Mouse (Mus musculus): ENCODE results near the gene Cyb561d1. TPM values are rescaled to one million over a fixed set of nuclear protein-coding genes. Genes with fewer than 3 reads are reported as not detected.
A peak's percentile ranks its signal among the peaks of the same experiment; 100 is the strongest.

The Cyb561d1 gene
- polyA plus RNA-seq, 1 experiment from 2014 or later = 1.8 TPM

GRCm38 (mm10) chr3:108165532-108166315 lies 35.3 kb downstream of the Cyb561d1 start:
- H3K36me3 ChIP-seq (ENCODE audit: control insufficient read depth, insufficient read depth, low read length) = no peaks in the 10 kb centered on the region
- WGBS = 60% methylated on average over 10 of the region's 10 CpGs
- peaks cover 6% of the 10 kb centered on the region; the same call in 1 of the 2 replicates for H3K27me3 ChIP-seq (ENCODE audit: control insufficient read depth, insufficient read depth, low read length)
- no peak overlapping the region for H3K27ac ChIP-seq (replicated peaks in 1 of 2; ENCODE audit: control insufficient read depth in 1 of 2, insufficient read depth in 1 of 2, low read depth in 2 of 2, low read length in 2 of 2)
- peaks cover 0 to 2% of the 10 kb centered on the region in 2 experiments; a peak in 1 of 4 replicates for H3K4me1 ChIP-seq (ENCODE audit: control insufficient read depth in 2 of 2, insufficient read depth in 2 of 2, low read length in 2 of 2)
- H3K4me3 ChIP-seq (ENCODE audit: control insufficient read depth in 1 of 2, insufficient read depth in 1 of 2, low read depth in 1 of 2, low read length in 2 of 2) = no peak overlapping the region
- no peaks in the 10 kb centered on the region for H3K9me3 ChIP-seq (ENCODE audit: control insufficient read depth, low read length)
- ATAC-seq (ENCODE audit: insufficient number of reproducible peaks, insufficient read depth, low FRiP score, low read depth) = no peak
- no peak overlapping the region for H3K4me2 ChIP-seq (ENCODE audit: low read length)
- H3K9ac ChIP-seq (ENCODE audit: low read length) = no peak overlapping the region

- WGBS = 22% methylated on average over 9 of the region's 9 CpGs
- peak overlapping the region; percentile 37; the same call in 1 of the 2 replicates for H3K4me2 ChIP-seq (ENCODE audit: low read length)
- H3K9me3 ChIP-seq (ENCODE audit: control insufficient read depth, low read length) = no peaks in the 10 kb centered on the region
- no peak overlapping the region for H3K27ac ChIP-seq (replicated peaks in 1 of 2; ENCODE audit: control insufficient read depth in 1 of 2, insufficient read depth in 1 of 2, low read depth in 2 of 2, low read length in 2 of 2)
- peak; percentile 40; the same call in 1 of the 2 replicates for ATAC-seq (ENCODE audit: insufficient number of reproducible peaks, insufficient read depth, low FRiP score, low read depth)
- H3K4me3 ChIP-seq (ENCODE audit: control insufficient read depth in 1 of 2, insufficient read depth in 1 of 2, low read depth in 1 of 2, low read length in 2 of 2) = no peak overlapping the region
- H3K4me1 ChIP-seq (ENCODE audit: control insufficient read depth in 2 of 2, insufficient read depth in 2 of 2, low read length in 2 of 2) = peaks cover 0 to 2% of the 10 kb centered on the region in 2 experiments; a peak in 1 of 4 replicates
- H3K27me3 ChIP-seq (ENCODE audit: control insufficient read depth, insufficient read depth, low read length) = peaks cover 6% of the 10 kb centered on the region; the same call in 1 of the 2 replicates
- H3K9ac ChIP-seq (ENCODE audit: low read length) = no peak overlapping the region
- H3K36me3 ChIP-seq (ENCODE audit: control insufficient read depth, insufficient read depth, low read length) = no peaks in the 10 kb centered on the region
Observed at GRCm38 (mm10) chr3:108164807-108165206, 36.2 kb downstream of the Cyb561d1 start.

- WGBS = 67% methylated on average over 5 of the region's 5 CpGs
- Histone ChIP-seq H3K4me2 (ENCODE audit: low read length) (no peak overlapping the region), H3K27me3 (ENCODE audit: control insufficient read depth, insufficient read depth, low read length) (peaks cover 6% of the 10 kb centered on the region; the same call in 1 of the 2 replicates), H3K9ac (ENCODE audit: low read length) (no peak overlapping the region), H3K9me3 (ENCODE audit: control insufficient read depth, low read length) (no peaks in the 10 kb centered on the region), H3K36me3 (ENCODE audit: control insufficient read depth, insufficient read depth, low read length) (no peaks in the 10 kb centered on the region), H3K4me1 (ENCODE audit: control insufficient read depth in 2 of 2, insufficient read depth in 2 of 2, low read length in 2 of 2) (peaks cover 5 to 9% of the 10 kb centered on the region in 2 experiments), H3K27ac (replicated peaks in 1 of 2; ENCODE audit: control insufficient read depth in 1 of 2, insufficient read depth in 1 of 2, low read depth in 2 of 2, low read length in 2 of 2) (no peak overlapping the region), H3K4me3 (ENCODE audit: control insufficient read depth in 1 of 2, insufficient read depth in 1 of 2, low read depth in 1 of 2, low read length in 2 of 2) (no peak overlapping the region)
- no peak for ATAC-seq (ENCODE audit: insufficient number of reproducible peaks, insufficient read depth, low FRiP score, low read depth)
Observed at GRCm38 (mm10) chr3:108164091-108164490, 36.9 kb downstream of the Cyb561d1 start.

GRCm38 (mm10) chr3:108158383-108159037 lies 42.5 kb downstream of the Cyb561d1 start:
- Histone ChIP-seq H3K4me1 (ENCODE audit: control insufficient read depth in 2 of 2, insufficient read depth in 2 of 2, low read length in 2 of 2) (peaks cover 15 to 19% of the 10 kb centered on the region in 2 experiments), H3K4me3 (ENCODE audit: control insufficient read depth in 1 of 2, insufficient read depth in 1 of 2, low read depth in 1 of 2, low read length in 2 of 2) (no peak overlapping the region), H3K9ac (ENCODE audit: low read length) (peak overlapping the region; percentile 34; the same call in 1 of the 2 replicates), H3K27me3 (ENCODE audit: control insufficient read depth, insufficient read depth, low read length) (no peaks in the 10 kb centered on the region), H3K9me3 (ENCODE audit: control insufficient read depth, low read length) (no peaks in the 10 kb centered on the region), H3K27ac (replicated peaks in 1 of 2; ENCODE audit: control insufficient read depth in 1 of 2, insufficient read depth in 1 of 2, low read depth in 2 of 2, low read length in 2 of 2) (peak overlapping the region; percentile 75 to 85), H3K4me2 (ENCODE audit: low read length) (peak overlapping the region; percentile 54), H3K36me3 (ENCODE audit: control insufficient read depth, insufficient read depth, low read length) (no peaks in the 10 kb centered on the region)
- 29% methylated on average over 9 of the region's 9 CpGs for WGBS
- peak; percentile 80 for ATAC-seq (ENCODE audit: insufficient number of reproducible peaks, insufficient read depth, low FRiP score, low read depth)

GRCm38 (mm10) chr3:108154656-108155055 lies 46.4 kb downstream of the Cyb561d1 start, which contains the start of gene Gpr61:
Gene Gpr61 (minus strand): TSS chr3:108154882.
- H3K9ac ChIP-seq (ENCODE audit: low read length) = no peak within 1 kb of the TSS
- WGBS = 33% methylated on average over 4 of the region's 4 CpGs

GRCm38 (mm10) chr3:108152290-108152689 lies 48.7 kb downstream of the Cyb561d1 start:
- no peak overlapping the region for H3K9ac ChIP-seq (ENCODE audit: low read length)
- no peak overlapping the region for H3K4me3 ChIP-seq (ENCODE audit: control insufficient read depth in 1 of 2, insufficient read depth in 1 of 2, low read depth in 1 of 2, low read length in 2 of 2)
- no peak overlapping the region for H3K27ac ChIP-seq (replicated peaks in 1 of 2; ENCODE audit: control insufficient read depth in 1 of 2, insufficient read depth in 1 of 2, low read depth in 2 of 2, low read length in 2 of 2)
- no peak overlapping the region for H3K4me2 ChIP-seq (ENCODE audit: low read length)
- H3K4me1 ChIP-seq (ENCODE audit: control insufficient read depth in 2 of 2, insufficient read depth in 2 of 2, low read length in 2 of 2) = peaks cover 0 to 2% of the 10 kb centered on the region in 2 experiments; a peak in 2 of 4 replicates
- ATAC-seq (ENCODE audit: insufficient number of reproducible peaks, insufficient read depth, low FRiP score, low read depth) = no peak
- no peaks in the 10 kb centered on the region for H3K9me3 ChIP-seq (ENCODE audit: control insufficient read depth, low read length)
- H3K27me3 ChIP-seq (ENCODE audit: control insufficient read depth, insufficient read depth, low read length) = no peaks in the 10 kb centered on the region
- no peaks in the 10 kb centered on the region for H3K36me3 ChIP-seq (ENCODE audit: control insufficient read depth, insufficient read depth, low read length)
- 90% methylated on average over 3 of the region's 3 CpGs for WGBS

More at GRCm38 (mm10) chr3:108154656-108155055, 46.4 kb downstream of the Cyb561d1 start, which contains the start of gene Gpr61:
- ATAC-seq (ENCODE audit: insufficient number of reproducible peaks, insufficient read depth, low FRiP score, low read depth) = no peak
- no peak within 1 kb of the TSS for H3K4me2 ChIP-seq (ENCODE audit: low read length)
- H3K36me3 ChIP-seq (ENCODE audit: control insufficient read depth, insufficient read depth, low read length) = no peaks in the 10 kb centered on the region
- H3K4me1 ChIP-seq (ENCODE audit: control insufficient read depth in 2 of 2, insufficient read depth in 2 of 2, low read length in 2 of 2) = peaks cover 15 to 19% of the 10 kb centered on the region in 2 experiments
- no peaks in the 10 kb centered on the region for H3K27me3 ChIP-seq (ENCODE audit: control insufficient read depth, insufficient read depth, low read length)
- no peaks in the 10 kb centered on the region for H3K9me3 ChIP-seq (ENCODE audit: control insufficient read depth, low read length)
- H3K4me3 ChIP-seq (ENCODE audit: control insufficient read depth in 1 of 2, insufficient read depth in 1 of 2, low read depth in 1 of 2, low read length in 2 of 2) = no peak within 1 kb of the TSS
- H3K27ac ChIP-seq (replicated peaks in 1 of 2; ENCODE audit: control insufficient read depth in 1 of 2, insufficient read depth in 1 of 2, low read depth in 2 of 2, low read length in 2 of 2) = no peak within 1 kb of the TSS

GRCm38 (mm10) chr3:108147386-108148235 lies 53.4 kb downstream of the Cyb561d1 start:
- peak; percentile 54; the same call in 1 of the 2 replicates for ATAC-seq (ENCODE audit: insufficient number of reproducible peaks, insufficient read depth, low FRiP score, low read depth)
- 0 out of 2 replicates have a peak overlapping the region, but pooled peaks have one; percentile 23 for H3K4me2 ChIP-seq (ENCODE audit: low read length)
- no peaks in the 10 kb centered on the region for H3K27me3 ChIP-seq (ENCODE audit: control insufficient read depth, insufficient read depth, low read length)
- no peak overlapping the region for H3K4me3 ChIP-seq (ENCODE audit: control insufficient read depth in 1 of 2, insufficient read depth in 1 of 2, low read depth in 1 of 2, low read length in 2 of 2)
- no peak overlapping the region for H3K9ac ChIP-seq (ENCODE audit: low read length)
- H3K4me1 ChIP-seq (ENCODE audit: control insufficient read depth in 2 of 2, insufficient read depth in 2 of 2, low read length in 2 of 2) = peaks cover 4 to 21% of the 10 kb centered on the region in 2 experiments; a peak in 3 of 4 replicates
- H3K9me3 ChIP-seq (ENCODE audit: control insufficient read depth, low read length) = no peaks in the 10 kb centered on the region
- WGBS = 63% methylated on average over 11 of the region's 11 CpGs
- no peak overlapping the region for H3K27ac ChIP-seq (replicated peaks in 1 of 2; ENCODE audit: control insufficient read depth in 1 of 2, insufficient read depth in 1 of 2, low read depth in 2 of 2, low read length in 2 of 2)
- no peaks in the 10 kb centered on the region for H3K36me3 ChIP-seq (ENCODE audit: control insufficient read depth, insufficient read depth, low read length)

Measured in heart, embryonic 14.5 days (tissue).